Mouse (Mus musculus) c-Kit-positive CD71-positive TER-119-positive erythroid progenitor cells, embryonic 14.5 days (primary cell): Measurements from ENCODE around the gene Tbck.

Experiments used
- DNase-seq: peaks from one replicate; pipeline ENCODE4 v3.0.0-alpha.2; 2013; ENCODE audit warnings: low spot score

Tbck gene

GRCm38 (mm10) chr3:132756274-132756673 lies 72.3 kb downstream of the Tbck start:
- DNase-seq, result no peak

- DNase-seq, result no peak
These were observed 82.2 kb downstream of the Tbck start for GRCm38 (mm10) chr3:132766033-132766726.

GRCm38 (mm10) chr3:132772054-132772453 lies 88.1 kb downstream of the Tbck start:
- no peak for DNase-seq

GRCm38 (mm10) chr3:132776686-132777085 lies 92.7 kb downstream of the Tbck start:
- DNase-seq, result no peak

- DNase-seq, result peak; percentile 10
These were observed 97.2 kb downstream of the Tbck start for GRCm38 (mm10) chr3:132781103-132781502.

GRCm38 (mm10) chr3:132783087-132783486 lies 99.1 kb downstream of the Tbck start:
- DNase-seq, result no peak

- no peak for DNase-seq
These were observed 100.8 kb downstream of the Tbck start for GRCm38 (mm10) chr3:132784732-132785131.

- no peak for DNase-seq
These were observed 102.7 kb downstream of the Tbck start for GRCm38 (mm10) chr3:132786690-132787089.

GRCm38 (mm10) chr3:132787775-132788174 lies 103.8 kb downstream of the Tbck start:
- no peak for DNase-seq

- no peak for DNase-seq
These were observed 107.2 kb downstream of the Tbck start for GRCm38 (mm10) chr3:132791140-132791539.

- DNase-seq, result no peak
These were observed 116.3 kb downstream of the Tbck start for GRCm38 (mm10) chr3:132800196-132800595.

GRCm38 (mm10) chr3:132801910-132802309 lies 118.0 kb downstream of the Tbck start:
- DNase-seq, result no peak

- no peak for DNase-seq
These were observed 124.1 kb downstream of the Tbck start for GRCm38 (mm10) chr3:132807888-132808579.

- no peak for DNase-seq
These were observed 125.0 kb downstream of the Tbck start for GRCm38 (mm10) chr3:132808951-132809350.

- DNase-seq, result no peak
These were observed 127.8 kb downstream of the Tbck start for GRCm38 (mm10) chr3:132811791-132812190.

- DNase-seq, result no peak
These were observed 128.4 kb downstream of the Tbck start for GRCm38 (mm10) chr3:132812356-132812755.

GRCm38 (mm10) chr3:132813147-132813546 lies 129.2 kb downstream of the Tbck start:
- DNase-seq, result no peak

GRCm38 (mm10) chr3:132813706-132814497 lies 130.0 kb downstream of the Tbck start:
- no peak for DNase-seq

GRCm38 (mm10) chr3:132814791-132815496 lies 131.0 kb downstream of the Tbck start:
- DNase-seq, result no peak

GRCm38 (mm10) chr3:132815497-132816326 lies 131.8 kb downstream of the Tbck start:
- no peak for DNase-seq

GRCm38 (mm10) chr3:132819408-132819807 lies 135.5 kb downstream of the Tbck start:
- no peak for DNase-seq
